Mouse (Mus musculus): ENCODE measurements around the gene Zfp940.
"Not testable (repeated sequence)": the region's sequence is repeated elsewhere in the genome, so short reads cannot be mapped to it uniquely, and the experiment has no call there.

The Zfp940 gene

DNA sequence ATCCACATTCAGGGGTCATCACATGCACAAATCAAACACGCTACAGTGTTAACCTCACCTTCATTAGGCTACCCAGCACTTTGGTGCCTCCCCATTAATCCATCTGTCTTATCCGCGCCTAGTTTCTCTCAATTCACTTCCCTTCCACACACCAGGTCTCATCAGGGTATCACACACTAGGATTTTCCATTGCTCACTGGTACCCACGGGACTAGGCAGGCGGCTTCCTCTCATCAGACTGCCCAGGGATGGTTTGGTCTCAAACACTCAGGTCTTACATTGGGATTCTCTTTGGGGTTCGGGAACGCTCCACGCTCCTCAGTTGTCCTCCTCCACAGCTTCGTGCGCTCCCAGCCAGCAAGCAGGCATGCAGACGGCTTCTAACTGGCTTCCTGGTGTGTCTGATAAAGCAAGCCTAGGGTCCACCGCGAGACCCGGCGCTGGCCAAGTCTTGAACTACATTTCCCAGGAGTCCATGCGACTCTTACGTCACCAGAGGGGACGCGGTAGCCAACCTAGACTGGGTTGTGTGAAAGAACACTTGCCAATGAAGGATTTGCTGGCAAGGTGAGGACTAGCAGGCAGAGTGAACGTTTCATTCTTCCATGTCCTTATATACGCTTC is at the start of gene Zfp940:
Gene Zfp940 (minus strand): TSS at position 451 of the 624 bp plus-strand sequence.
- DNase-seq, result peak; percentile 79

DNA sequence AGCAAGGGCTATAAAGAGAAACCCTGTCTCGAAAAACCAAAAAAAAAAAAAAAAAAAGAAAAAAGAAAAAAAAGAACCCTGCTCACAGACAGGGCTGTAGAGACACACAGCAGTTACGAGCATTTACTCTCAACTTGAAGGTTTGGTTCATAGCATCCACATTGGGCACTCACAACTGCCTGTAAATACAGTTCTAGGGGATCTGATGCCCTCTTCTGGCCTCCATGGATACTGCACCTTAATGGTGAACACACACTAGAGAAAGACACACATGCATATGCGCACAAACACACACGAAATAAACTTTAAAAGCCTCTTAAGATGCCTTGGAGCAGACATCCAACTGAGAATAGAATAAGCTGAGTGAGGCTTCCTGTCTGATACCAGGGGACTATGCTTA is 44.9 kb upstream of the Zfp940 start:
- DNase-seq, result no peak

DNA sequence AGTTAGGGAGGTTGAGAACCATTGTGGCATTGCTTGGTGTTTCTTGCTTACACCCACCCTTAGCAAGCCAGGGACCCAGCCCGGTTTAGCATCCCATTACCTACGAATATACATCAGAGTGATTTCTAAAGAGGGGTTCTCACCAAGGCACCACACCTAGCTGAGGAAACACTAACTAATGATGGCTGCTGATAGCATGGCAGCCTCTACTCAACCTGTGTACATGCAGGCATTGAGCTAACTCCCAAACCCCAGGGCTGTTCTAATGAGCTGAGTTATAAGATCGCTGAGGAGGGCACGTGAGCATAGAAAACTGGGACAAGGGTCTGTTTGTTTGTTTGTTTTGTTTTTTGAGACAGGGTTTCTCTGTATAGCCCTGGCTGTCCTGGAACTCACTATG is 39.3 kb upstream of the Zfp940 start:
- DNase-seq, result no peak

DNA sequence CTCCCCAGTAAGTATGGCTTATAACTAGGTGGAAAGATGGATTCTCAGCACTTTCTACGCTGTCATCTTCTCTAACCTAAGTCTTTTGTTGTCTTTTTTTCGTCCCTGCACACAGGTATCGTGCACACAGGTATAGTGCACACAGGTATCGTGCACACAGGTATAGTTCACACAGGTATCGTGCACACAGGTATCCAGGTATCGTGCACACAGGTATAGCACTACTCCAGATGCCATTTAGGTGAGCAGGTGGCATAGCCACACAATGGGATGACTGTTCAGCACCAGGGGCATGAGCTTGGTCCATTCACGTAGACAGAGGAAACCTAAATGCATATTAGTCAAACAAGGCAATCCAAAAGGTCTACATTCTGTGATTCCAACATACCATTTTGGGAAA is 37.0 kb upstream of the Zfp940 start:
- DNase-seq, result no peak

DNA sequence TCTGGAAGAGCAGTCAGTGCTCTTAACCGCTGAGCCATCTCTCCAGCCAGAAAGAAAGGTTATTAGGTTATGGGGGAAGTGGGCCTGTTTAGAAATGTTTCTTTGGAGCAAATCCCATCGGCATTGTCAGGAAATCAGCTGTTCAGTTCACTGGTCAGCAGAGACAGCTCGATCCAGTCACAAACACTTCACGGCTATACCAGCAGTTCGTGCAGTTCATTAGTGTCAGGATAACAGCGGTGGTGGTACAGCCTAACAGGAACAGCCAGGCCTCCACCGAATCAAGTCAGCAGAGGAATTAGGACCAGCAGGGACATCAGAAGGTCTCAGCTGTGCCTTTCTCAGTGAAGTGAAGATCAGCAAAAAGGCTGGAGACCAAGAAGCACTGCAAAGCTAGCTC is 27.4 kb upstream of the Zfp940 start:
- DNase-seq, result no peak

DNA sequence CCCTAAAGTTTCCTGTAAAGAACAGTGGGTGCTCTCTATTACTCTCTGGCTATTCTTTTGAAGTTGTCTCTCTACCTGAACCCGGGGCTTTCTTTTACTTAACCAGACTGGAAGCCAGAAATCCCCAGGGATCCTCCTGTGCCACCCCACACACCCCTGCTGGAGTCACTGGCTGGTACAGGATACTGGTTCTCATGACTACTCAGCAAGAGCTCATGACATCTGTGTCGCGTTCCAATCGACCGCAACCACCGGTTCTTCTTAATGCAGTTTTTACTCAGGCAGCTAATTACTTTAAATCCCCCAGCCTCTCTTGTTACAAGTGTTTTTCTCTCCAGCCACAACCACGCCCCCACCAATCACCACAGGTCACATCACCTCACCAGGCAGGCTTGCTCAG is 26.6 kb upstream of the Zfp940 start:
- no peak for DNase-seq

DNA sequence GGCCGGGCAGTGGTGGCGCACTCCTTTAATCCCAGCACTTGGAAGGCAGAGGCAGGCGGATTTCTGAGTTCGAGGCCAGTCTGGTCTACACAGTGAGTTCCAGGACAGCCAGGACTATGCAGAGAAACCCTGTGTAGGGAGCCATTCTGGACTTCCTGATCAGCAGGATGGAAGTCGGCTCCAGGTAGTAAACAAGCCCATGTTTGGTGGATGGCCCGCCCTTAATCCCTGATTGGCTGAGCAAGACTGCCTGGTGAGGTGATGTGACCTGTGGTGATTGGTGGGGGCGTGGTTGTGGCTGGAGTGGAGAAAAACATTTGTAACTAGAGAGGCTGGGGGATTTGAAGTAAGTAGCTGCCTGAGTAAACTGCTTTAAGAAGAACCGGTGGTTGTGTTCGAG is 24.1 kb upstream of the Zfp940 start:
- not testable (repeated sequence) for DNase-seq

DNA sequence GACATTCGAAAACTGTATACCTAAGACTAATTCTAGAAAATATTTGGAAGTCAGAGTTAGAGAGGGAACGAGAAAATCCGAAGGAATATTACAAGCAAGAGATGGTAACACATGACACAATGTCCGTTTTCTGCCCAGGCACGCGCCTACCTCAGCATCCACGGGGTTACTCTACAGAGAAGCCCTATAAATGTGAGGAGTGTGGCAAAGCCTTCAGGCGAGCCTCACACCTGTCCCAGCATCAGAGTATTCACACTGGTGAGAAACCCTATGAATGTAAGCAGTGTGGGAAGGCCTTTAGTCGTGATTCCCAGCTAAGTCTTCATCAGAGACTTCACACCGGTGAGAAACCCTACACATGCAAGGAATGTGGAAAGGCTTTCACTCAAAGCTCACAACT is 20.8 kb upstream of the Zfp940 start:
- DNase-seq, result no peak

DNA sequence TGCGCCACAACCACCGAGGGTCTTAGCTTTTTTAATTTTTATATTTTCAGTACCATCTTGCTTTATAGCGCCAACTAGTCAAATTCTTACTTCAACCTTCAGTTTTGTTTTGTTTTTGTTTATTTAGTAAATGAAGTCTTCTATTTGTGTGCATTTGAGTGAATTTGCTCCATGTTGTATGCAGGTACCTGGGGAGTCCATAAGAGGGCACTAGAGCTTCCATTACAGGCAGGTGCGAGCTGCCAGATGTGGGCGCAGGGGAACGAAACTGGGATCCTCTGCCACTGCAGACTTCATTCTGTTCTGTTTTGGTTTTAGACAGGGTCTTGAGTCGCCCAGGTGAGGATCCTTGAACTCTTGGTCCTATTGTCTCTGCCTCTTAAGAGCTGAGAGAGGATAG is 8.2 kb upstream of the Zfp940 start:
- no peak for DNase-seq

DNA sequence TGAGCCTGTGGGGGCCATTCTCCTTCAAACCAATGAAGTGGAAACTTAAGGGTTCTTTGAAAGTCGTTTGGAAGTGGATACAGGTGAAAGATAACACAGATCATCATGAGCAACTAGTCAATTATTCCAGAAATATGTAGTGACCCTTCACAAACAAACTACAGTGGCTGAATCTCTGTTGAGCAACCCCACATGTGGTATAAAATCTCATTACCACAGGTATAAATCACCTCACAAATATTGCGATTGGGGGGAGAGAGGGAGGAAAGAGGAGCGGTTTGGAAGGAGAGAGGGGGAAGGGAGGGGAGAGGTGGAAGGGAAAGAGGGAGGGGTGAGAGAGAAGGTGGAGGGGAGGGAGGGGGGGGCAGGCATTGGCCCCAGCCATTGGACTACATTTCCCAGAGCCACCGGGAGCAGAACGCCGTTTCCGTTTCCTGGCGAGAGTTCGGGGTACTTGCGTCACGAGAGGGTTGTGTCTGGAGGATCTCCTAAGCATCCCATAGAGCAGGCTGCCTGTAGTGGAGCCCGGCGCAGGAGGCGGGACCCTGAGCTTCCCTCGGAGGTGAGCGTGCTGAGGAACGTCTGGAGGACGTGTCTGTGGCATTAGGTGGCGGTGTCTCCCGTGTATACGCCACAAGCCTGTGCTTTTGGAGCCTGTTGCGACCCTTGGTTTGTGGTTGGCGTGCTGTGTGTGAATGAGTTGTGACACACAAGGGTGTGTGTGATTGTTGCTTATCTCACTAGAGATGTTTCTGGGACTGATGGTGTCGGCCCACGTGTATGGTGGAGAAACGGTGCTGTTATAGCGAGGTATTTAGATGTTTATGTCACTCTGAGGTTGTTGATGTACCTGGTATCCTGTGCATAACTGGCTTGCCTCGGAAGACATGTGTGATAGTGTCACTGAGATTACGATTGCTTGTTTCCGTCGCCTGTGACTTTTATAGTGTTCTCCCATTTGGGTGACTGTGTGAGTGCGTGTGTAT is 6.4 kb upstream of the Zfp940 start, which contains the start of gene Zfp420:
Gene Zfp420 (plus strand): TSS at position 448 of the 986 bp plus-strand sequence.
- peak; percentile 92 for DNase-seq

DNA sequence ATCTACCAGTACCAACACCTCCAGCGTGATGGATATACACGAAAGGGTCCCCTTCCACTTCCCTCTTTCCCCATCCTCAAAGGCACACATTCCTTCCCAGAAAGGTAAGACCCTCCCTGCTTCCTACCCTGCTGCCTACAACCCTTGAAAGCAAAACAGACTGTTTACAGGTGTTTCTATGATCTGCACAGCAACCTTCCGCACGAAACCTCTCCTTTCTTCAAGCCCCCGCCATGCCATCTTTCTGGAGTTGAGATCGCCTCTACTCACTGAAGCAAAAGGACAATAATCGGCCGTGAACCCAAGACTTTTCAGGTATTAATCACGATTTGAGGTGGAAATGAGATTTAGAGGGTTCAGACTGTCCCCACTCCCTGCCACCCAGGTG is 644 bp downstream of the Zfp940 start:
- DNase-seq, result no peak

DNA sequence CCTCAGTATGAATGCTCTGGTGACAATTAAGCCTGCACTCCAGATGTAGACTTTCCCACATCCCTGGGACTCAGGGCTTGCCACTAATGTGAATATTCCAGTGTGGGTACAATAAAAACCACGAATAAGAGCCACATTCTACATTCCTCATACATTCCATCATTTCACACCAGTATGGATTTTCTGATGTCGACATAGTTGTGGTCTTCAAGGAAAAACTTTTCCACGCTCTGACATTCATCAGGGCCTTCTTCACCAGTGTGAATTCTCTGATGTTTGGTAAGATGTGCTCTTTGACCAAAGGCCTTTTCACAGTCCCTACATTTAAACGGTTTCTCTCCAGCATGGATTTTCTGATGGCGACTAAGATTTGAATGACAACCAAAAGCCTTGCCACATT is 8.9 kb downstream of the Zfp940 start:
- no peak for DNase-seq

DNA sequence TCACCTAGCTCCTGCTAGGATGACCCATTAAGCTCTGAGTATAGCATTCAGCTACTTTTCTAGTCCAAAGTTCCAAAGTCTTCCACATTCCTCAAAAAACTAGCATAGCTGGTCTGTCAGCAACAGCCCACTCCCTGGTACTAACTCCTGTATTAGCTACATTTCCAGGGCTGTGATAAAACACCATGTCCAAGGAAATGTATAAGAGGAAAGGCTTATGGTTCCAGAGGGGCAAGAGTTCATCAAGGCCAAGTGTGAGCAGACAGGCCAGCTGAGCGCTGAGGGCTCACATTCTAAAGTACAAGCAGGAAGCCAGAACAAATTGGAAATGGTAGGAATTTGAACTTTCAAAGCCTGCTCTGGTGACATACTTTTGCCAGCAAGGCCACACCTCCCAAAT is 11.4 kb downstream of the Zfp940 start:
- DNase-seq, result no peak

DNA sequence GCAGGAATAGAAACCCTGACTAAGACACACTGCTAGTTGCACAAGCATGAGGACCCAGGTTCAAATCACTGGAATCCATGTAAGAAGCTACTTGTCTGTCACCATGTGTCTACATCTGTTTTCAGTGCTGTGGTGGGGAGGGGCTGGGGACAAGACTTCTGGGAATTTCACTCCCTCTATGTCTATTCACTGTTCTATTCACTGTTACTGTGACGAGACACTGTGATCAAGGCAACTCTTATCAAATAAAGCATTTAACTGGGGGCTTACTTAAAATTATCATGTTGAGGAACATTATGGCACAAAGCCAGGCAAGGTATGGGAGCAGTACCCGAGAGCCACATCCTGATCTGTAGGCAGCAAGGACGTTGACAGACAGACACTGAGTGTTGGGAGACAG is 14.2 kb downstream of the Zfp940 start:
- no peak for DNase-seq

DNA sequence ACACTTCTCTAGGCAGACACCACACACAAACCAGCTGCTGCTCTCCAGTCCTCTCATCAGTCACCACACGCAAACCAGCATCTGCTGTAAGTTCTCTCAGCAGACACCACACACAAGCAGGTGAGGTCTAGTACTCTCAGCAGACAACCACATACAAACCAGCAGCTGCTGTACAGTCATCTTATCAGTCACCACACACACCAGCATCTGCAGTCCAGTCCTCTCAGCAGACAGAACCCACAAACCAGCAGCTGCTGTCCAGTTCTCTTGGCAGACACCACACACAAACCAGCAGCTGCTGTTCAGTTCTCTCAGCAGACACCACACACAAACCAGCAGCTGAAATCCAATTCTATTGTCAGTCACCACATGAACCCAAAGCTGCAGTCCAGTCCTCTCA is 16.7 kb downstream of the Zfp940 start:
- DNase-seq, result no peak

DNA sequence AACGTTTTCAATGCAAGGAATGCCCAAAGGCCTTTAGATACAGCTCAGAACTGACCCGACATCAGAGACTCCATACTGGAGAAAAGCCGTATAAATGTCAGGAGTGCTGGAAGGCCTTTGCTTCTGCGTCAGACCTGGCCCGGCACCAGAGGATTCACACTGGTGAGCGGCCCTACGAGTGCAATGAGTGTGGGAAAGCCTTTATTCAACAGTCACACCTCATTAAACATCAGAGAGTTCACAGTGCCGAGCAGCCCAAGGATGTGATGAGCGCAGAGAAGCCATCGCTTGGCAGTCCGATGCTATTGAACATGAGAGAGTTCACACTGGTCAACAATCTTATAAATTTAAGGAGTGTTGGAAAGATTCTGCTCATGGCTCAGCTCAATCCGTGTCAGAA is 23.7 kb downstream of the Zfp940 start:
- DNase-seq, result no peak

DNA sequence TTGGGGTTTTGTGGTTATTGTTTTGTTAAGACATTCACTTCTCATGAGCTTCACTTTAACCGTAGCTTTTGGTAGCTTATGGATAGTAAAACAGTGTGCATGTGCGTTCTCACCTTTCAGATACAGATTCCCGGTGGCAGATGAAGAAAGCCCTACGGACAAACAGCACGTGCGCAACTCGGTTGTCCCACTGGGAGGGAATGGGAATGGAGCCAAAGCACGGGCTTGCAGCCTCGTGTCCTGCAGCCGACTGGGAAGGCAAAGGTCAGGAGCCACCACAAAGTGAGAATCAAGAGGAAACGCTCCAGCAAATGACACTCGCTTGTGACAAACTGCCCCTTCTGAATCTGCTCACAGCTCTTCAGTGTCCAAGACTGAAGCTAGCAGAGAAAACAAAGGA is 25.5 kb downstream of the Zfp940 start:
- no peak for DNase-seq

DNA sequence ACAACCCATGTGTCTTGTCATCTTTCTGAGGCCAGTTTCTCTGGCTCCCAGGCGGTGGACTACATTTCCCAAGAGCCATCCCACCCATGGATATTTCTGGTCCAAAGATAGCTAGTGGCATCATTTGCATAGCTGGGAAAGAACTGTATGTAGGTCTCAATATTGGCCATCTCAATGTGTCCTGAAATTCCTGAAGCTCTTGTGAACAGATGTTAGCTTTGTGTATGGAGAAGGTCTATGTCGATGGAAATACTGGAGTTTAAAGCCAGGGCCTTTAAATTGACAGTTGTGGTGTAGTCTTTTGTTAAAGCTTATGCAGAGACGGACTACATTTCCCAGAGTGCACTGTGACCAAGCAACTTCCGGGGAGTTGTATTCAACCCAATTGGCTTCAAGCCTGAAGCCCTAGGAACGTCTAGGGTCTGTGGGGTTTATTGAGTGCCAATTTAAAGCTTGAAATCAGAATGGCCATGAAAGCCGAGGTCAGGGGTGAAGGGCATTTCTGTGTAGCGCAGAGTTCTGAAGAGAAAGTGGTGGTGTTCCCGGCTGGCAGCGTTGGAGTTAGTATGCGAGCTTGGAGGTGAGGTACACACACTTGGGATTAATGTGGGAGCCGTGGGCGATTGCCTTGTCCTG is 34.7 kb downstream of the Zfp940 start:
- peak; percentile 58 for DNase-seq

DNA sequence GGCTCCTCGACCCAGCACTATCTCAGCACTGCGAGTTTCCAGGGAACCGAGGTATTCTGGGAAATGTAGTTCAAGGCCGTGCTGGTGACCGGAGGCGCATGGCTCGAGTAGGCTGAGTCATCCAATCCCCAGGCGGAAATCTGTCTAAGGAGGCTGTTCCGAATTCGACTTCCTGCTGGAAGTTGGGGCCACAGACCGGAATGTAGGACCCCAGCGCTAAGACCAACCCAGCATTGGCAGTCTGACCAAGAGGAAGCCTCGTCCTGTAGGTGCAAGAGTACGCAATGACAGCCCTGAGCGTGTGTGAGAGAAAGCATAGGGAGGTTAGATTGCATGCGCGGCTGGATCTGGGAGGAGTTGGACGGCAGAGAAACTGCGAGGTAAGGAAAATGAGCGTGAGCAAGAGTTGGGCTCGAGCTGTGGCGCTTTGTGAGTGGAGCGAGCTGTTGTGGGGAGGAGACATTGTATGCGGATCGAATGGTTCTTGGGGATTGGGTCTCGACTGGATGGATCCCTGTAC is 37.5 kb downstream of the Zfp940 start, which contains the start of gene Zfp790:
Gene Zfp790 (plus strand): TSS at position 205 of the 520 bp plus-strand sequence.
- DNase-seq, result peak; percentile 78

DNA sequence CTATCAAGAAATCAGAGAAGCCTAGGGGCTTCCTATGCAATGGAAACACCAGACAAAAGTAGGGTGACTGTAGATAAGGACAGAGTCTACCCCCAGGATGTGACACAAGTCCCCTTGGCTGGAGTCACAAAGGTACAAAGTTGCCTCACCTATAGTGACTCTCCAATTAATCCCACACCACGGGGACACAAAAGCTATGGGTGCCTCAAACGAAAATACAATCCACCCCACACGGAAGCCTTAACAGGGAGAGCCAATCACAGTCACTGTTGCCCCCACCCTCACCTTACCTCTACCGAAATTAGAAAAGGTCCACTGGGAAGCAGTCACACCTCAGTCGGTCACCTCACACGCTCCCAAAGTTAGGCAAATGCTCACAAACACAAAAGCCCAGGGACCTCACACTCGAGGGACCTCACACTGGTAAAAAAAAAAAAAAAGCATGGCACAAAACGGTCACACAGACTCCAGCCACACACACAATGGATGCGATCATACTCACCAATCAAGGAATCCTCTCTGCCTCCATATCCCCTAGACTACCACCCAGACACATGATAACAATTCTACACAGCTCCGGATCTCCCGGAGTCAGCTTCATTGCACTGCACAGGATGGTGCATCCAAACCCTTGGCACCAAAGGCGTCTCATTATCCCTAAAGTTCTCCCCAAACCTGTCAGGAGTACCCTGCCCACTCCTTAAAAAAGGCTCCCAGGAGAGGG is 38.2 kb downstream of the Zfp940 start:
- DNase-seq, result no peak

DNA sequence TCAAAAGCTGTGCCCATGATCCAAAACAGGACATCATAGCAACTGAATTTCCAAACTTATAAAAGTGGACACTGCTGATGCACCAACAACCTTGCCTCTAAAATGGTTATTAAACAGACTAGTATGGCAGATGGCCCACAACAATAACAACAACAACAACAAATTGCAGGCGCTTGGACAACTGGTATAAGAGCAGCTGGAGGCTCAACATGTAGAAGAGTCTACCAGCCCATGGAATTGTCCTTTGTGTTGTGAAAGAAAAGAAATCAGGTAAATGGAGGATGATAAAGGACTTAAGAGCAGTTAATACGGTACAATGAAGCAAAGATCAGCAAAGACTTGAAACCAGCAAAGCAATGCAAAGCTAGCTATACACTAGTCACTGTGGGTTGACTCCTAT is 39.1 kb downstream of the Zfp940 start:
- no peak for DNase-seq

DNA sequence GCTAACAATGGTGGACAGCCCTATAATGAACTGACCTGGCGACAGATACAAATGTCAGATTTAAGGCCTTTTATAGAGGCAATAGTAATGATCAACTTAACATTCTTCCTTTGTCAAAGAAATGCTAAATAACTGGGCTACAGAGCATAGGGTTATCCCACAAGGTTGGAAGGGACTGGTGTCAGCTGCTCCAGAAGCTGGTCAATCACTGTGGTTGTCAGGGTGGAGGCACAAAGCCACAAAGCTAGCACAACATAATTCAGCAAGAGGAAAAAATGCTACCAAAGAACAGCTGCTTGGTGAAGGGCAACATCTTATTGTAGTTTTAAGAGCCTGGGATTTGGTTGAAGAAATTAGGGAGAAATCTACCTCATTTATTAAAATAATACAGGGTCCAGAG is 41.2 kb downstream of the Zfp940 start:
- DNase-seq, result no peak

DNA sequence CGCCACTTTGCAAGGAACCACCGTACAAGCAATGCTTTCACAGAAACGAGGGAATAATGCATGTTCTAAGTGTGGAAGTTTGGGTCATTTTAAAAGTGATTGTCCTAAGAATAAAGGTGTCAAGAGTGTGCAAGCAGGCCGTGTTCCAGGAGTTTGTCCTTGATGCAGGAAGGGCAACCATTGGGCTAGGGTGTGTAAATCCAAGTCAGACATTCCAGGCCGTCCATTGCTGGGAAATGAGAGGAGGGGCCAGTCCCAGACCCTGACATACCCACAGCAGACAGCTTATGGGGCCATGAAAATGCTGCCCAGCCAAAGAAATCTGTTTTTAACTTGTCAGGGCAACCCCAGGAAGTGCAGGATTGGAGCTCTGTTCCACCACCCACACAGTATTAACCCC is 46.4 kb downstream of the Zfp940 start:
- no peak for DNase-seq
